Mouse (Mus musculus): ENCODE results near the gene Mier2.

- TF ChIP-seq CTCF (IDR thresholded peaks at IDR 0.05; ENCODE audit: control insufficient read depth, insufficient read depth, low read length) (no peak), POLR2A (IDR thresholded peaks at IDR 0.05; ENCODE audit: borderline replicate concordance, control insufficient read depth, low read depth, low read length) (no peak)
Measured at GRCm38 (mm10) chr10:79544631-79545030, 10.4 kb downstream of the Mier2 start.
